Mouse (Mus musculus) forebrain, embryonic 11.5 days (tissue): ENCODE results near the gene Rpl18a. TPM values are rescaled to one million over a fixed set of nuclear protein-coding genes. Genes with fewer than 3 reads are reported as not detected.
"Not testable (repeated sequence)": the region's sequence is repeated elsewhere in the genome, so short reads cannot be mapped to it uniquely, and the experiment has no call there.

Experiments
- ATAC-seq: fragments of 200-750 bp; cut with Nextera tagmentation; replicated peaks from 2 replicates; pipeline ENCODE4 v1.8.0; 2017; ENCODE audit warnings: moderate TSS enrichment; ENCODE audit not compliant: low FRiP score
- DNase-seq: peaks from one replicate; pipeline ENCODE4 v3.0.0-alpha.2; 2017; ENCODE audit warnings: low spot score
- H3K27ac ChIP-seq: fragments of 300-500 bp; sonication (generic); 2 replicates; pipeline ENCODE4 v1.5.1; 2014; ENCODE audit warnings: low read depth, low read length
- H3K27me3 ChIP-seq: fragments of 300-500 bp; sonication (generic); 2 replicates; pipeline ENCODE4 v1.6.1; 2014; ENCODE audit warnings: mild to moderate bottlenecking, low read length, mixed read lengths; ENCODE audit not compliant: control insufficient read depth, insufficient read depth
- H3K36me3 ChIP-seq: fragments of 300-500 bp; sonication (generic); 2 replicates; pipeline ENCODE4 v1.6.1; 2014; ENCODE audit warnings: mild to moderate bottlenecking, low read length, moderate library complexity, mixed read lengths; ENCODE audit not compliant: control insufficient read depth, insufficient read depth
- H3K4me1 ChIP-seq: fragments of 300-500 bp; sonication (generic); replicated peaks from 2 replicates; pipeline ENCODE4 v1.6.1; 2014; ENCODE audit warnings: low read length, mixed read lengths; ENCODE audit not compliant: control insufficient read depth, insufficient read depth
- H3K4me2 ChIP-seq: fragments of 300-500 bp; sonication (generic); 2 replicates; pipeline ENCODE4 v1.6.1; 2014; ENCODE audit warnings: low read depth, mild to moderate bottlenecking, low read length, moderate library complexity, mixed read lengths; ENCODE audit not compliant: severe bottlenecking
- H3K4me3 ChIP-seq: fragments of 300-500 bp; sonication (generic); 2 replicates; pipeline ENCODE4 v1.5.1; 2014; ENCODE audit warnings: low read depth, low read length
- H3K9ac ChIP-seq: fragments of 300-500 bp; sonication (generic); 2 replicates; pipeline ENCODE4 v1.6.1; 2014; ENCODE audit warnings: low read length
- H3K9me3 ChIP-seq: fragments of 300-500 bp; sonication (generic); 2 replicates; pipeline ENCODE4 v1.6.1; 2016; ENCODE audit warnings: low read length, mixed read lengths; ENCODE audit not compliant: control insufficient read depth
- WGBS: fragments of 180-500 bp; shearing (Covaris S2); extraction: QIAGEN DNeasy Blood & Tissue Kit; methylation state at CpG from one replicate; pipeline ENCODE4 v1.1.7; 2014; 5-methylcytosine and 5-hydroxymethylcytosine counted together
- polyA plus RNA-seq: library from polyadenylated mRNA; unstranded; fragments of >200 nt; fragmentation: Nextera tagmentation; extraction: Ambion mirVana; gene quantifications from 2 replicates; pipeline ENCODE4 v1.2.1, GENCODE M21; 2014

Rpl18a gene
- polyA plus RNA-seq, 1 experiment from 2014 or later, result 2,879 TPM

GRCm38 (mm10) chr8:70898661-70899198, 1.5 kb upstream of the Rpl18a start:
- ATAC-seq (no peak), DNase-seq (no peak)
- peak overlapping the region; percentile 33; the same call in 1 of the 2 replicates for H3K9ac ChIP-seq
- H3K4me3 ChIP-seq, result no peak overlapping the region
- H3K27me3 ChIP-seq, result no peaks in the 10 kb centered on the region; the same call in 1 of the 2 replicates
- no peaks in the 10 kb centered on the region for H3K9me3 ChIP-seq
- H3K36me3 ChIP-seq, result peaks cover 7% of the 10 kb centered on the region
- no peak overlapping the region for H3K4me2 ChIP-seq
- peaks cover 3% of the 10 kb centered on the region for H3K4me1 ChIP-seq
- H3K27ac ChIP-seq, result no peak overlapping the region
- WGBS, result 57% methylated on average over 2 of the region's 2 CpGs

GRCm38 (mm10) chr8:70897681-70898413, 635 bp upstream of the Rpl18a start:
- peak; percentile 93 for DNase-seq
- Histone ChIP-seq H3K4me1 (peaks cover 3% of the 10 kb centered on the region), H3K9me3 (no peaks in the 10 kb centered on the region), H3K9ac (peak overlapping the region; percentile 70), H3K27me3 (peaks cover 7% of the 10 kb centered on the region), H3K4me3 (peak overlapping the region; percentile 71), H3K4me2 (peak overlapping the region; percentile 70), H3K36me3 (peaks cover 7% of the 10 kb centered on the region), H3K27ac (peak overlapping the region; percentile 58)
- under 1% methylated on average over 20 of the region's 20 CpGs for WGBS
- ATAC-seq, result peak; percentile 68

GRCm38 (mm10) chr8:70896316-70897020, 744 bp downstream of the Rpl18a start:
- Histone ChIP-seq H3K4me2 (peak overlapping the region; percentile 84), H3K9ac (peak overlapping the region; percentile 94), H3K36me3 (peaks cover 7% of the 10 kb centered on the region), H3K9me3 (no peaks in the 10 kb centered on the region), H3K27me3 (peaks cover 21% of the 10 kb centered on the region), H3K4me1 (peaks cover 12% of the 10 kb centered on the region), H3K27ac (no peak overlapping the region), H3K4me3 (peak overlapping the region; percentile 71)
- DNase-seq (peak; percentile 57), ATAC-seq (no peak)
- WGBS, result 5% methylated on average over 25 of the region's 25 CpGs

GRCm38 (mm10) chr8:70895571-70896259, 1.5 kb downstream of the Rpl18a start:
- Histone ChIP-seq H3K4me3 (peak overlapping the region; percentile 71), H3K4me2 (peak overlapping the region; percentile 84), H3K4me1 (peaks cover 12% of the 10 kb centered on the region), H3K27me3 (peaks cover 28% of the 10 kb centered on the region)
- ATAC-seq, H3K27ac ChIP-seq, DNase-seq, H3K9ac ChIP-seq, H3K9me3 ChIP-seq, H3K36me3 ChIP-seq: not testable (repeated sequence)
- 84% methylated on average over 23 of the region's 24 CpGs for WGBS

- peaks cover 7% of the 10 kb centered on the region for H3K36me3 ChIP-seq
- H3K9ac ChIP-seq, result no peak overlapping the region
- no peak overlapping the region for H3K4me2 ChIP-seq
- H3K4me1 ChIP-seq, result peaks cover 12% of the 10 kb centered on the region
- ATAC-seq (no peak), DNase-seq (peak; percentile 51)
- H3K9me3 ChIP-seq, result no peaks in the 10 kb centered on the region
- 91% methylated on average over 8 of the region's 8 CpGs for WGBS
- H3K4me3 ChIP-seq, result no peak overlapping the region
- H3K27me3 ChIP-seq, result peaks cover 36% of the 10 kb centered on the region
- no peak overlapping the region for H3K27ac ChIP-seq
Measured at GRCm38 (mm10) chr8:70894771-70895545, 2.3 kb downstream of the Rpl18a start.

DNA sequence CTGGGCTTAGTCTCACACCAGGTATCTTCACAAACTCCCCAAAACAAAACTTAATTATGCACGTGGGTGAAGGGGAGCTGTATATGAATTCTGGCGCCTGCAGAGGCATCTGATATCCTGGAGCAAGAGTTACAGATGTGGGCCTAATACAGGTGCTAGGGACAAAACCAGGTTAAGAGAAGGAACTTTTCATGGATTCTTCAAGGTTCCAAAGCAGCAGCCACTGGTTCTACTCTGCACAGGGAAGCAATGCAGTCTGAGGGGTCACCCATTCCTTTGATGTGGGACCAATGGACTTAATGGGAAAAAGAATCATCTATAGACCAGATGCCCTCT, 2.9 kb downstream of the Rpl18a start:
- no peak overlapping the region for H3K27ac ChIP-seq
- ATAC-seq, result no peak
- no peaks in the 10 kb centered on the region for H3K9me3 ChIP-seq
- no peak overlapping the region for H3K4me2 ChIP-seq
- no peak overlapping the region for H3K4me3 ChIP-seq
- H3K27me3 ChIP-seq, result peaks cover 36% of the 10 kb centered on the region
- DNase-seq, result no peak
- peaks cover 7% of the 10 kb centered on the region for H3K36me3 ChIP-seq
- WGBS, result 75% methylated on average over 2 of the region's 2 CpGs
- H3K9ac ChIP-seq, result no peak overlapping the region
- H3K4me1 ChIP-seq, result peaks cover 12% of the 10 kb centered on the region

- no peak overlapping the region for H3K4me3 ChIP-seq
- DNase-seq, result peak; percentile 93
- no peak overlapping the region for H3K9ac ChIP-seq
- H3K27ac ChIP-seq, result no peak overlapping the region
- 31% methylated on average over 12 of the region's 12 CpGs for WGBS
- ATAC-seq, result peak; percentile 31; the same call in 1 of the 2 replicates
- no peaks in the 10 kb centered on the region for H3K9me3 ChIP-seq
- peaks cover 7% of the 10 kb centered on the region for H3K36me3 ChIP-seq
- no peak overlapping the region for H3K4me2 ChIP-seq
- peaks cover 36% of the 10 kb centered on the region for H3K27me3 ChIP-seq
- peaks cover 12% of the 10 kb centered on the region for H3K4me1 ChIP-seq
Measured at GRCm38 (mm10) chr8:70893656-70894384, 3.4 kb downstream of the Rpl18a start.
